Mouse (Mus musculus) kidney, embryonic 16.5 days (tissue): ENCODE data around the gene Hdac1. TPM values are rescaled to one million over a fixed set of nuclear protein-coding genes. Genes with fewer than 3 reads are reported as not detected.

Experiments
- ATAC-seq: fragments of 200-750 bp; cut with Nextera tagmentation; 2 replicates; pipeline ENCODE4 v1.8.0; 2017; ENCODE audit warnings: moderate TSS enrichment; ENCODE audit not compliant: low FRiP score, low TSS enrichment
- H3K27ac ChIP-seq: fragments of 300-500 bp; sonication (generic); 2 replicates; pipeline ENCODE4 v1.5.1; 2014; ENCODE audit warnings: low read length
- H3K27me3 ChIP-seq: fragments of 300-500 bp; sonication (generic); 2 replicates; pipeline ENCODE4 v1.6.1; 2014; ENCODE audit warnings: low read length, control low read depth, mixed read lengths; ENCODE audit not compliant: insufficient read depth
- H3K36me3 ChIP-seq: fragments of 300-500 bp; sonication (generic); 2 replicates; pipeline ENCODE4 v1.6.1; 2014; ENCODE audit warnings: low read length, control low read depth, mixed read lengths; ENCODE audit not compliant: insufficient read depth
- H3K4me1 ChIP-seq: fragments of 300-500 bp; sonication (generic); 2 replicates; pipeline ENCODE4 v1.6.1; 2014; ENCODE audit warnings: low read length, control low read depth, mixed read lengths; ENCODE audit not compliant: insufficient read depth
- H3K4me2 ChIP-seq: fragments of 300-500 bp; sonication (generic); replicated peaks from 2 replicates; pipeline ENCODE4 v1.6.1; 2014; ENCODE audit warnings: low read depth, low read length
- H3K4me3 ChIP-seq: fragments of 300-500 bp; sonication (generic); 2 replicates; pipeline ENCODE4 v1.5.1; 2014; ENCODE audit warnings: mild to moderate bottlenecking, low read length
- H3K9ac ChIP-seq: fragments of 300-500 bp; sonication (generic); replicated peaks from 2 replicates; pipeline ENCODE4 v1.6.1; 2014; ENCODE audit warnings: low read length
- H3K9me3 ChIP-seq: fragments of 300-500 bp; sonication (generic); 2 replicates; pipeline ENCODE4 v1.6.1; 2016; ENCODE audit warnings: low read length, control low read depth
- WGBS: fragments of 180-500 bp; shearing (Covaris S2); extraction: QIAGEN DNeasy Blood & Tissue Kit; methylation state at CpG from one replicate; pipeline ENCODE4 v1.1.7; 2014; 5-methylcytosine and 5-hydroxymethylcytosine counted together
- polyA plus RNA-seq: library from polyadenylated mRNA; unstranded; fragments of >200 nt; fragmentation: Nextera tagmentation; extraction: Ambion mirVana; gene quantifications from 2 replicates; pipeline ENCODE4 v1.2.1, GENCODE M21; 2015

Hdac1 gene
- polyA plus RNA-seq, 1 experiment from 2014 or later: 304 TPM

DNA sequence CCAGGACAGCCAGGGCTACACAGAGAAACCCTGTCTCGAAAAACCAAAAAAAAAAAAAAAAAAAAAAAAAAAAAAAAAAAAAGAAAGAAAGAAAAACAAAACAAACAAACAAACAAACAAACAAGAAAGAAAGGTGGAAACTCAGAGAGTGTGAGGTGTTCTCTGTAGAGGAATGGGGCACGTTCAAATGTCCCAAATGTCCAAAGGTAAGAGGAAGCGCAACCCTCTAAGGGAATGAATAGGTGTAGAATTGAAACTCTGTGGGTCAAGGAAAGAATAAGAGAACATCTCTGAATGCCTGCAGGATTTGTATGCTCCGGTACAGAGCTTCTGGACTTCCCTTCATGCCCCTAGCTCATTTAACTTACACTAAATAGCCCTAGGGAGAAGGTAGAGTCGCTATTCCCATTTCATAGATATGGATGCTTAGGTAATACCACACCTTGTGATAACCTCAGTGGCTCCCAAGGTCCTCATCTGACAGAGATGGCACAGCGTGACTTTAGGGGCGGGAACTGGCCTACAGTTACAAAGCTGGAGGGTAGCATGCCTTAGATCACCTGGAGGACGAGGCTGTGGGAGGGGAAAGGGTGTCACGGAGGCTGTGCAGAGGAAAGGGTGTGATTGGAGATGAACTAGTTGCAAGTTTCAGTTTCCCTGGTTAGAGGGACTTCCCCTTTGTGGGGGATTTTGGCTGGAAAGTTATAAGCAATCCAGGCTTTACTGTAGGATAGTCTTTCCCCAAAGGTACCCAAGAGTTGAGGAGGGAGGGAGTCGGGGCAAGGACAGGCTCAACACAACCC is 34.9 kb downstream of the Hdac1 start:
- no peak overlapping the region for H3K27ac ChIP-seq
- no peak overlapping the region for H3K4me2 ChIP-seq
- H3K9me3 ChIP-seq: no peaks in the 10 kb centered on the region
- peaks cover 4% of the 10 kb centered on the region for H3K4me1 ChIP-seq
- ATAC-seq: no peak
- H3K27me3 ChIP-seq: no peaks in the 10 kb centered on the region
- H3K4me3 ChIP-seq: no peak overlapping the region
- WGBS: 64% methylated on average over 9 of the region's 10 CpGs
- H3K36me3 ChIP-seq: no peaks in the 10 kb centered on the region
- no peak overlapping the region for H3K9ac ChIP-seq

- no peak for ATAC-seq
- Histone ChIP-seq H3K4me2 (no peak overlapping the region), H3K4me1 (peaks cover 13% of the 10 kb centered on the region; the same call in 1 of the 2 replicates), H3K9ac (no peak overlapping the region), H3K9me3 (no peaks in the 10 kb centered on the region), H3K27me3 (no peaks in the 10 kb centered on the region), H3K4me3 (no peak overlapping the region), H3K27ac (no peak overlapping the region), H3K36me3 (no peaks in the 10 kb centered on the region)
- WGBS: 78% methylated on average over 3 of the region's 3 CpGs
These were observed 37.0 kb downstream of the Hdac1 start for GRCm38 (mm10) chr4:129505511-129505910.

DNA sequence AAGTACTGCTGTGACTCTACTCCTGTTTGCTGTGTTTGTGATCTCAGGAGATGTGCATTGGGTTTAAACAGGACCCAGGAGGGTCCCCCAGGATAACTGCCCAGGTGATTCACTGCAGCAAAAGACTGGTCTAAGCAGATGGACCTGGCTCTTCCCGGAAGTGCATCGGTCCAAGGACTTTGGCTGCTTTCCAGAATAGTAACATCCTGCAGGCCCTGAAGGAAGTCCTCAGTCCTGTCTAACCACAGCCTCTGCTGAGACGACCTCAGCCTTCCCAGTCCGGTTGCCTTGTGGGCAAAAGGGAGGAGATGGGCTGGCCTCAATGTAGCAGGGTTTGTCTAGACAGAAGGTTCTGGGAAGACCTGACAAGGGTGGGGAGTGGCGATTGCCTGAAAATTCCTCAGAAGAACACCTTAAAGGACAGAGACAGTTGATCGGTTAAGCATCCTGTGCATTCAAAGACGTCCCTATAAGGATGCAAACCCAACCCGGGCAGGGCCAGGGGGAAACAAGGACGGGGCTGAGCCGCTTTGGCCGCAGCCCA is 39.5 kb downstream of the Hdac1 start:
- H3K9ac ChIP-seq: no peak overlapping the region
- peaks cover 21% of the 10 kb centered on the region for H3K4me1 ChIP-seq
- no peaks in the 10 kb centered on the region for H3K36me3 ChIP-seq
- H3K27ac ChIP-seq: peak overlapping the region; percentile 32; the same call in 1 of the 2 replicates
- H3K9me3 ChIP-seq: no peaks in the 10 kb centered on the region
- H3K4me2 ChIP-seq: no peak overlapping the region
- WGBS: 68% methylated on average over 11 of the region's 11 CpGs
- ATAC-seq: no peak
- H3K27me3 ChIP-seq: no peaks in the 10 kb centered on the region
- H3K4me3 ChIP-seq: no peak overlapping the region

GRCm38 (mm10) chr4:129502327-129502888 is 40.1 kb downstream of the Hdac1 start:
- H3K9me3 ChIP-seq: no peaks in the 10 kb centered on the region
- ATAC-seq: no peak
- 61% methylated on average over 9 of the region's 9 CpGs for WGBS
- H3K27ac ChIP-seq: peak overlapping the region; percentile 12; the same call in 1 of the 2 replicates
- no peak overlapping the region for H3K9ac ChIP-seq
- peaks cover 24% of the 10 kb centered on the region for H3K4me1 ChIP-seq
- H3K27me3 ChIP-seq: no peaks in the 10 kb centered on the region
- H3K4me3 ChIP-seq: no peak overlapping the region
- H3K36me3 ChIP-seq: no peaks in the 10 kb centered on the region
- H3K4me2 ChIP-seq: no peak overlapping the region

- H3K27ac ChIP-seq: peak overlapping the region; percentile 92
- WGBS: under 1% methylated on average over 48 of the region's 49 CpGs
- peak overlapping the region; percentile 73 for H3K9ac ChIP-seq
- peaks cover 30% of the 10 kb centered on the region for H3K4me1 ChIP-seq
- H3K9me3 ChIP-seq: no peaks in the 10 kb centered on the region
- peak overlapping the region; percentile 67 for H3K4me2 ChIP-seq
- peak; percentile 94 for ATAC-seq
- no peaks in the 10 kb centered on the region for H3K27me3 ChIP-seq
- peak overlapping the region; percentile 55 for H3K4me3 ChIP-seq
- H3K36me3 ChIP-seq: no peaks in the 10 kb centered on the region
These were observed 41.6 kb downstream of the Hdac1 start for GRCm38 (mm10) chr4:129500607-129501566.

- Histone ChIP-seq H3K27me3 (no peaks in the 10 kb centered on the region), H3K4me2 (peak overlapping the region; percentile 67), H3K9ac (peak overlapping the region; percentile 73), H3K4me1 (peaks cover 30% of the 10 kb centered on the region), H3K36me3 (no peaks in the 10 kb centered on the region), H3K9me3 (no peaks in the 10 kb centered on the region), H3K27ac (peak overlapping the region; percentile 92), H3K4me3 (peak overlapping the region; percentile 55)
- ATAC-seq: 0 out of 2 replicates have a peak, but pooled peaks have one; percentile 1
- 77% methylated on average over 8 of the region's 8 CpGs for WGBS
These were observed 42.5 kb downstream of the Hdac1 start for GRCm38 (mm10) chr4:129500017-129500416.

- Histone ChIP-seq H3K27ac (peak overlapping the region; percentile 92), H3K9ac (no peak overlapping the region), H3K36me3 (no peaks in the 10 kb centered on the region), H3K4me3 (no peak overlapping the region), H3K4me1 (peaks cover 30% of the 10 kb centered on the region), H3K4me2 (no peak overlapping the region), H3K27me3 (no peaks in the 10 kb centered on the region), H3K9me3 (no peaks in the 10 kb centered on the region)
- 58% methylated on average over 3 of the region's 3 CpGs for WGBS
- ATAC-seq: no peak
These were observed 43.6 kb downstream of the Hdac1 start for GRCm38 (mm10) chr4:129498941-129499340.

DNA sequence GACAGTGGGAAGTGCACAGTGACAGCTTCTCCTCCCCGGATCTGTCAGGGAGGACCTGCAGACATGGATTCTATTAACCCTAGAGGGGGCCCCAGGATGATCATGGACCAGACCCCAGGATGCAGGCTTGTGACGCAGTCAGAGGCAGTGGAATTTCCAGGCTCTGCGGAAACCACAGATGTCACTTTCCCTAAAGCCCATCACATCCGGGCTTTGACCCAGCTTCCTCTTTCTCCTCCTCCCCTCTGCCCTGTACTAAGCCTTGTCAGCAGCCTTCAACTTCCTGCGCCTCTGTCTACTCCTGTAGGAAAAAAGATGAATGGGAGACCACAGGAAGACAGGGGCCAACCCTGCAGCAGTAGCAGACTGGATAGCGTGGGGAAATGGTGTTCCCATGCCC is 45.9 kb downstream of the Hdac1 start:
- peak; percentile 29 for ATAC-seq
- Histone ChIP-seq H3K27me3 (no peaks in the 10 kb centered on the region), H3K9ac (0 out of 2 replicates have a peak overlapping the region, but pooled peaks have one; percentile 1), H3K4me2 (0 out of 2 replicates have a peak overlapping the region, but pooled peaks have one; percentile 16), H3K36me3 (no peaks in the 10 kb centered on the region), H3K9me3 (no peaks in the 10 kb centered on the region), H3K4me1 (peaks cover 22% of the 10 kb centered on the region), H3K27ac (peak overlapping the region; percentile 87), H3K4me3 (no peak overlapping the region)
- 37% methylated on average over 6 of the region's 6 CpGs for WGBS
